Mouse (Mus musculus) thymus, adult 2 months (tissue): ENCODE measurements around the gene Efna2. TPM values are rescaled to one million over a fixed set of nuclear protein-coding genes. Genes with fewer than 3 reads are reported as not detected.

ENCODE experiments used
- DNase-seq: peaks from one replicate; pipeline ENCODE4 v3.0.0; 2021
- H3K27ac ChIP-seq: fragments of 200-500 bp; 2 replicates; pipeline ENCODE4 v1.5.1; 2012; ENCODE audit warnings: low read length, control low read depth; ENCODE audit not compliant: control insufficient read depth, insufficient read depth
- H3K27me3 ChIP-seq: fragments of 200-500 bp; 2 replicates; pipeline ENCODE4 v1.6.1; 2012; ENCODE audit warnings: mild to moderate bottlenecking, low read length, moderate library complexity, mixed read lengths; ENCODE audit not compliant: control insufficient read depth, insufficient read depth
- H3K36me3 ChIP-seq: fragments of 200-500 bp; 2 replicates; pipeline ENCODE4 v1.6.1; 2012; ENCODE audit warnings: mild to moderate bottlenecking, low read length, moderate library complexity; ENCODE audit not compliant: control insufficient read depth, insufficient read depth
- H3K4me1 ChIP-seq: fragments of 200-500 bp; replicated peaks from 2 replicates; pipeline ENCODE4 v1.6.1; 2012; ENCODE audit warnings: low read length; ENCODE audit not compliant: control insufficient read depth, insufficient read depth
- H3K4me3 ChIP-seq: fragments of 200-500 bp; 2 replicates; pipeline ENCODE4 v1.5.1; 2012; ENCODE audit warnings: mild to moderate bottlenecking, low read length, control low read depth, moderate library complexity; ENCODE audit not compliant: control insufficient read depth, insufficient read depth
- CTCF ChIP-seq: fragments of 200-500 bp; IDR thresholded peaks from 2 replicates; pipeline ENCODE4 v1.5.1; 2012; ENCODE audit warnings: mild to moderate bottlenecking, control low read depth, low read length, moderate library complexity, borderline replicate concordance; ENCODE audit not compliant: control insufficient read depth, poor library complexity, insufficient read depth; ENCODE audit errors: extremely low read depth
- POLR2A ChIP-seq: fragments of 200-500 bp; IDR thresholded peaks from 2 replicates; pipeline ENCODE4 v1.6.1; 2012; ENCODE audit warnings: mild to moderate bottlenecking, low read length, control low read depth, moderate library complexity; ENCODE audit not compliant: control insufficient read depth, poor library complexity, insufficient read depth; ENCODE audit errors: extremely low read depth
- WGBS: fragments of 180-500 bp; shearing (Covaris S2); methylation state at CpG from one replicate; pipeline ENCODE4 v1.1.7; 2018; 5-methylcytosine and 5-hydroxymethylcytosine counted together
- polyA plus RNA-seq: library from polyadenylated mRNA; depleted of rRNA; stranded (reverse); fragments of >200 nt; gene quantifications from 2 replicates; pipeline ENCODE4 v1.2.3, GENCODE M21; 2012

The Efna2 gene
- polyA plus RNA-seq, 1 experiment, result 3.6 TPM

DNA sequence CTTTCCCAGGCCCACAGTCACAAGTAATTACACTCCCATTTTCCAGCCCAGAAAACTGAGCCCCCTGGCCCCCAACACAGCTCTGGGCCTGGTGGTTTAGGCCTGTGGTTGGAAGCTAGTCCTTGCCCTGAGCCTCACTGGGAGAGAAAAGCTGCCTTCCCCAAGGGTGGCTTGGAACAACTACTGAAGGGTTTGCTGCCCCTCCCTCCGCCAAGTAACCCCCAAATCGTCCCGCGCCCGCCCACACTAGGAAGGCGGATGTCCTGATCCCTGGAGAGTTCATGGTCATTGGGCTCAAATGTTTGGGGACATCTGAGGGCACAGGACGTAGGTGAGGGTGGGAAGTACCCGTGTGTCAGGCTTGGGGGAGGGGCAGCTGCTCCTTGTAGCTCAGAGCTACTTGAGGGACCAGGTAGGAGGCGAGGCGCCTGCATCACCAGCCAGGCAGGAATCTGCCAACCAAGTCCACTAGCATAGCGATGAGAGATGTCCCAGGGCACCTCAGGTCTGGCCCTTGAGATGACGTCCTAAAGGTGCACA is 20.2 kb upstream of the Efna2 start:
- Histone ChIP-seq H3K27ac (peak overlapping the region; percentile 89), H3K27me3 (no peaks in the 10 kb centered on the region), H3K4me1 (peaks cover 72% of the 10 kb centered on the region), H3K4me3 (peak overlapping the region; percentile 50), H3K36me3 (peaks cover 34% of the 10 kb centered on the region)
- WGBS, result 16% methylated on average over 12 of the region's 12 CpGs
- DNase-seq, result peak; percentile 68
- TF ChIP-seq CTCF, result no peak
- no peak for TF ChIP-seq POLR2A

DNA sequence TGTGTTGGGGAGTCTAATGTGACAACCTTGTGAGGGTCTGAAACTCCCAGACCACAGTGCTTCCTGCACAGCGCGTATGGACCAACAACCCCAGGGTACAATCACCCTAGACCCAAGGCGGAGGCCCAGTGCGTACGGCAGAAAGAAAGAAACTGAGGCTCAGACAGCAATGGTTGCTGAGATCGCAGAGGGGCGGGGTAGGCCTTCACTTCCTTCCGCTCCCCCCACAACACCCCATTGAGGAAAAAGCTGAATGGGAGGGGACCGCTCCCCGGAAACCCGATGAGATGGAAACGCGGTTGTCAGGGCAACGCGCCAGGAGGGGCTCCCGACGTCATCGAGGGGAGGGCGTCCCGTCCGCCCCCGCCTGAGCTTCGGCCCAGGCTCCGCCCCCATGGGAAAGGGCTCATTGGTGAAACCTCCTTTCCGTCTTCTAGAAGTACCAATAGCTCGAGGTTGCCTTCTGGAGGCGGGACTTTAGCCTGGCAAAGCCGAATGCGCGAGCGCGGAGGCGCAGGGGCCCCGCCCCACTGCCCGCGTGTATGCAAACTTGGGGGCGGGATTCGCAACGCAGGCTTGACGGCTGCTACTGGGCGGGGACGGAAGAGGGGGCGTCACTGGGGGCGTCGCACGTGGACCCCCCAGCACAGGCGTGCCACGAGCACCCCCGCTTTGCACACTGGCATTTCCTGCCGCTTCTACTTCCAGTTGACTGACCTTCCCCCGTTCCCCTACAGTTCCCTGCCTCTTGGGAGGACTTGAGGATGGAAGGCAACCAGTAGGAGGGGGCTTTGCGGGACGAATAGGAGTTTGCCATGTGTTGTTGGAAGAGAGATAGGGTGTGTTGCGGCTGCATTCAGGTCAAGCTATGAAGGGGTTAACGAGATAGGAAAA is 19.5 kb upstream of the Efna2 start:
- under 1% methylated on average over 55 of the region's 55 CpGs for WGBS
- TF ChIP-seq CTCF, result peak; percentile 47; the same call in 1 of the 2 replicates
- peak; percentile 38; the same call in 1 of the 2 replicates for TF ChIP-seq POLR2A
- Histone ChIP-seq H3K27ac (peak overlapping the region; percentile 89), H3K4me3 (peak overlapping the region; percentile 50), H3K4me1 (peaks cover 80% of the 10 kb centered on the region), H3K36me3 (peaks cover 27% of the 10 kb centered on the region), H3K27me3 (no peaks in the 10 kb centered on the region)
- peak; percentile 100 for DNase-seq

DNA sequence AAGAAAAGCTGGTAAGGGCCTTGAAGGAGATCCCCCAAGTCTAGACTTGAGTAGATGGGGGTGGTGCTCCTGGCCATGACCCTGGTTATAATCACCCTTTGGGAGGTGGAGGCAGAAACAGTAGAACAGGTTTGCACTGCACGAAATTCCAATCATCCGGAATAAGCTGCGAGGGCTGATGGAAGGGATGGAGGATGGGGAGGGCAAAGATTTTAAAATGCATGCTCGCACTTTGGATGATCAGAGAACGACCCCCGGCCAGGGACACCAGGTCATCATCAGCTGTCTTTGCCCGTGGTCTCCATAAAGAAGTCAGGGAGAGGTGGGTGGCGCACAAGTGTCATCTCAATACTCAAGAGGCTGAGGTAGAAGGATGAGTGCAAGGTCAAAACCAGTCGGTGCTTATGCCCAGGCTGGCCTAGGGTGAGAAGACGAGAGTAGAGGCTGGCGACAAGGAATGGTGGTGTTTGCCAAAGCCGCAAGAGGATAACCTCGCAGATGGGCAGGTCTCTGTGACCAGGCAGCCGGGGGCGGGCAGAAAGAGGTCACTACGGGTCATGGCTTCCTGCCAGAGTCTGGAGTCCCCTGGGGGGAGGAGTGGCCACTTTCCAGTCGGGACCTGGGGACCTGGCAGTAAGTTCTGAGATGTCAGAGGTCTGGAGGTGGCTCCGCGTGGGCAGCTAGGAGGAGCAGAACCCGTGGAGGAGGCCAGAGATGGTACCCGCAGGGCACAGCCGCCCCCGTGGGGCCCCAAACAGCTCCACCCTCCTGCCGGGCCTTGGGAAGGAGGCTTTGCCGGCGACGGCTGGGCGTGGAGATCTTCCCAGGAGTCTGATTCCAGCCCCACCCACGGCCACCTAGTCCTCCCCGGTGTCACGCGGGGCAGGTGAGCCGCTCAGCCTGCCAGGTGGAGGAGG is 18.6 kb upstream of the Efna2 start:
- H3K4me1 ChIP-seq, result peaks cover 83% of the 10 kb centered on the region

DNA sequence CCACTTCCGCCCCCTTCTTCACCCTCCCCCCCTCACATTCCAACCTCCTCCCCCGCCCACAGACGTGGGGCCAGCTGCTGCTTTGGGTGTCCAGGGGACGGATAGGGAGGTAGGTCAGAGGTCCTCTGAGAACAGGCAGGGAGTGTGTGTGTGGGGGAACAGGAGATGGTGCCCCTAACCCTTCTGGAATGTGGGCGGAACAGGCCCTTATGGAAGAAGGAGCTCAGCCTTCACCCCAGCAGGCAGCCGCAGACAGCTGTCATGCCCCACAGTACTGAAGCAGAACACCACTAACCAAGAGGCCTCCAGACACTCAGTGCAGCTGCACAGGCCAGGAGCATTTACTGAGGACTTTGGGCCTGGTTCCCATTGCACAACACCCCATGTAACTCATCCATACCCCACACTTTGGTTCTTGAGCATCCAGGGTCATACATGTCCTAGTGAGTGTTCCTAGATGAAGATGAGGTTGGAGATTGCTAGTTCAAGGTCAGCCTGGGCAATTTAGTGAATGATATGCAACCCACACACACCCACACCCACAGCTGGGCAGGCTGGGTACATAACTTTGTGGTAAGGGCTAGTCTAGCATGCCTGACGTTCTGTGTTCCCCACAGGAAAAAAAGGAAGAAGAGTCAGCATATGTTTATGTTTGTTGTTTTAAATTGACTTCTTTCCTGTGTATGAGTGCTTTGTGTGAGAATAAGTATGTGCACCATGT is 17.6 kb upstream of the Efna2 start:
- DNase-seq, result peak; percentile 34
- H3K4me3 ChIP-seq, result no peak overlapping the region
- WGBS, result 32% methylated on average over 7 of the region's 7 CpGs
- H3K27me3 ChIP-seq, result no peaks in the 10 kb centered on the region
- H3K27ac ChIP-seq, result peak overlapping the region; percentile 83
- H3K4me1 ChIP-seq, result peaks cover 80% of the 10 kb centered on the region
- TF ChIP-seq POLR2A (no peak), CTCF (no peak)
- H3K36me3 ChIP-seq, result peaks cover 9% of the 10 kb centered on the region

More for the DNA sequence above, 18.6 kb upstream of the Efna2 start:
- H3K27me3 ChIP-seq, result no peaks in the 10 kb centered on the region
- DNase-seq, result peak; percentile 50
- peak overlapping the region; percentile 43 for H3K4me3 ChIP-seq
- no peak for TF ChIP-seq CTCF
- TF ChIP-seq POLR2A, result 0 out of 2 replicates have a peak, but pooled peaks have one; percentile 25
- 12% methylated on average over 32 of the region's 33 CpGs for WGBS
- peaks cover 18% of the 10 kb centered on the region for H3K36me3 ChIP-seq
- peak overlapping the region; percentile 83 for H3K27ac ChIP-seq

DNA sequence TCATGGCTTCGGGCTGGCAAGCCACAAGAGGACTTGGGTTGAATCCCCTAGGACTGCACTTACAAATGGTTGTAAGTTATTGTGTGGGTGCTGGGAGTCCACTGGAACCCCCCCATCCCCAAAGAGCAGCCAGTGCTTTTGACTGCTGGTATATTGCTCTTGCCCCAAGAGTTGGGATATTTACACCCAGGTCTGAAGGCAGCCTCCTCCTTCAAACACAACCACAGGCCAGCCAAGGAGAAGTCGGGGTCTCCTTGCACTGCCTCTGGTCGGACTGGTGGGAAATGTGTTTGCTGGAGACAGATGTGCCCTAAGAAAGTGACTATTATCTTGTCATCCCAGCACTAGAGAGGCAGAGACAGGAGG is 17.1 kb upstream of the Efna2 start:
- 81% methylated on average over 3 of the region's 3 CpGs for WGBS
- no peak for DNase-seq
- no peak overlapping the region for H3K4me3 ChIP-seq
- peaks cover 77% of the 10 kb centered on the region for H3K4me1 ChIP-seq
- no peaks in the 10 kb centered on the region for H3K27me3 ChIP-seq
- H3K27ac ChIP-seq, result peak overlapping the region; percentile 83
- peaks cover 3% of the 10 kb centered on the region; the same call in 1 of the 2 replicates for H3K36me3 ChIP-seq
- no peak for TF ChIP-seq POLR2A
- TF ChIP-seq CTCF, result no peak
